Mouse (Mus musculus) limb, embryonic 14.5 days (tissue): ENCODE data around the gene Asgr1. TPM values are rescaled to one million over a fixed set of nuclear protein-coding genes. Genes with fewer than 3 reads are reported as not detected.

ENCODE experiments used
- ATAC-seq: fragments of 200-750 bp; cut with Nextera tagmentation; 2 replicates; pipeline ENCODE4 v1.8.0; 2017; ENCODE audit warnings: low read depth, moderate number of reproducible peaks, moderate TSS enrichment; ENCODE audit not compliant: low FRiP score
- DNase-seq: peaks from one replicate; pipeline ENCODE4 v3.0.0-alpha.2; 2015; ENCODE audit warnings: low spot score
- H3K27ac ChIP-seq: fragments of 300-500 bp; sonication (generic); replicated peaks from 2 replicates; pipeline ENCODE4 v1.5.1; 2014; ENCODE audit warnings: low read depth, mild to moderate bottlenecking, low read length, moderate library complexity, mixed read lengths
- H3K27me3 ChIP-seq: fragments of 300-500 bp; sonication (generic); 2 replicates; pipeline ENCODE4 v1.6.1; 2014; ENCODE audit warnings: low read length, mixed read lengths; ENCODE audit not compliant: control insufficient read depth, insufficient read depth
- H3K36me3 ChIP-seq: fragments of 300-500 bp; sonication (generic); 2 replicates; pipeline ENCODE4 v1.6.1; 2014; ENCODE audit warnings: mild to moderate bottlenecking, low read length, moderate library complexity, mixed read lengths; ENCODE audit not compliant: control insufficient read depth, insufficient read depth
- H3K4me1 ChIP-seq: fragments of 300-500 bp; sonication (generic); 2 replicates; pipeline ENCODE4 v1.6.1; 2014; ENCODE audit warnings: antibody characterized with exemption, low read length, mixed read lengths; ENCODE audit not compliant: control insufficient read depth, insufficient read depth
- H3K4me2 ChIP-seq: fragments of 300-500 bp; sonication (generic); replicated peaks from 2 replicates; pipeline ENCODE4 v1.6.1; 2014; ENCODE audit warnings: low read depth, mild to moderate bottlenecking, low read length, moderate library complexity; ENCODE audit not compliant: severe bottlenecking
- H3K4me3 ChIP-seq: fragments of 300-500 bp; sonication (generic); replicated peaks from 2 replicates; pipeline ENCODE4 v1.5.1; 2014; ENCODE audit warnings: low read length
- H3K9ac ChIP-seq: fragments of 300-500 bp; sonication (generic); 2 replicates; pipeline ENCODE4 v1.6.1; 2014; ENCODE audit warnings: mild to moderate bottlenecking, low read depth, low read length, moderate library complexity; ENCODE audit not compliant: severe bottlenecking
- H3K9me3 ChIP-seq: fragments of 300-500 bp; sonication (generic); 2 replicates; pipeline ENCODE4 v1.6.1; 2016; ENCODE audit warnings: low read length; ENCODE audit not compliant: control insufficient read depth
- POLR2A ChIP-seq: fragments of 200-500 bp; IDR thresholded peaks from 2 replicates; pipeline ENCODE4 v1.8.0; 2012; ENCODE audit warnings: inconsistent platforms, mild to moderate bottlenecking, moderate library complexity, borderline replicate concordance; ENCODE audit not compliant: insufficient read depth, insufficient read length; ENCODE audit errors: extremely low read depth
- WGBS: fragments of 180-500 bp; shearing (Covaris S2); extraction: QIAGEN DNeasy Blood & Tissue Kit; methylation state at CpG from one replicate; pipeline ENCODE4 v1.1.7; 2014; 5-methylcytosine and 5-hydroxymethylcytosine counted together
- polyA plus RNA-seq, 2 experiments: library from polyadenylated mRNA; depleted of rRNA in 1 of 2; stranded (reverse) in 1 of 2; unstranded in 1 of 2; fragments of >200 nt; fragmentation: Nextera tagmentation in 1 of 2; extraction: Ambion mirVana in 1 of 2; gene quantifications; 2 replicates each; pipeline versions ENCODE4 v1.2.1 to v1.2.3; 2012 to 2014

The Asgr1 gene
- polyA plus RNA-seq, 2 experiments: 0.99 to 1.6 TPM

DNA sequence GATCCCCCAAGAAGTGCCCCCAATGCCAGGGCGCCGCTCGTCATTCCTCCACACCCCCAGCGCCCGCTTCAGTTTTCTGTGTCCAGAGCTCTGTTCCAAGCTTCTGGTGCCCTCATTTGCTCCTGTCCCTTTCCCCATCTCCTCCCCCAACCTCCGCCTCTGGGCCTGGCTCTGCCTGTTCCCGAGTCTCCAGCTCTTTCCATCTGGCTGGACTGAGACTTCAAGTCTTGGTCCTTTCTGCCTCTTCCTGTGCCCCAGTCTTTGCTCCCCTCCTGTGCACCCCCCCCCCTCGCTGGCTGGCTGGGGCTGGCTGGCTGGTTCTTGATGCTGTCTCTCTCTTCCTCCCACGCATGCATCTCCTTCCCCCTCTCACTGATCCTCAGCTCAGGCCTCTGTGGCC is 26.5 kb upstream of the Asgr1 start:
- TF ChIP-seq POLR2A: no peak
- no peaks in the 10 kb centered on the region for H3K27me3 ChIP-seq
- H3K36me3 ChIP-seq: peaks cover 23% of the 10 kb centered on the region
- no peaks in the 10 kb centered on the region for H3K9me3 ChIP-seq
- DNase-seq (no peak), ATAC-seq (no peak)
- 0 out of 2 replicates have a peak overlapping the region, but pooled peaks have one; percentile 16 for H3K9ac ChIP-seq
- WGBS: 31% methylated on average over 9 of the region's 9 CpGs
- H3K4me3 ChIP-seq: 0 out of 2 replicates have a peak overlapping the region, but pooled peaks have one; percentile 20
- H3K27ac ChIP-seq: peak overlapping the region; percentile 30
- peaks cover 57% of the 10 kb centered on the region for H3K4me1 ChIP-seq
- H3K4me2 ChIP-seq: peak overlapping the region; percentile 44

DNA sequence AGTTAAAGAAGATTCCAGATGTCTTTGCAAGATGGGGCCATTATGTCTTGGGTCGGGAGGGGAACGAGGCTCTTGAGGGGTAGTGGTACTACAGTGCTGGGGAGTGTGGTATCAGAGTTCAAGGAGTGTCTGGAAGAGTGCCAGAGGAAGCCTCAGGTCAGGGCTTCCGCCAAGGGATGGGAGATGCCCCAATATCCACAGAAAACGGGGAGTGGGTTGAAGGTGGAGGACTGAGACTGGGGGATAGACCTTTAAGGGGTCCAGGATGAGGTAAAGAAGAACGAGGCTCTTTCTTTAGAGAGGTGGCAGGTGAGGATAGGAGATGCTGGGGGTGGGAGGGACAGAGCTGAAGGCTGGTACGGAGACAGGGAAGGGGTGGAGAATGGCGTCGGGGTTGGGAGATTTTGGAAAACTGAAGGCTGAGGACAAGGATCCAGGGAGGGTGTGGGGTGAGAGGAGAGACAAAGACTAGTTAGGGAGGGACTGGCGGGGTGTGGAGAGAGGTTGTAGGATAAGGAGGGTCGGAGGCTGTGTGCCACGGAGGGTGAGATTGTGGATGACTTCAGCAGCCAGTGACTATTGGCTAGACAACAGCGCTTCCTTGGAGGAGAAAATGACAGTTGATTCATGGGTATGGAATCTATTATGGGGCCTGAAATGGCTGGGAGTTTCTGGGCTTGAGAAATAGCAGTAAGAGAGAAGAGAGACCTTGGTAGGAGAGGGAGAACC is 25.3 kb upstream of the Asgr1 start:
- Histone ChIP-seq H3K4me3 (peak overlapping the region; percentile 23), H3K9ac (peak overlapping the region; percentile 38; the same call in 1 of the 2 replicates), H3K4me1 (peaks cover 52% of the 10 kb centered on the region), H3K36me3 (peaks cover 34% of the 10 kb centered on the region), H3K4me2 (peak overlapping the region; percentile 50), H3K27me3 (no peaks in the 10 kb centered on the region), H3K9me3 (no peaks in the 10 kb centered on the region), H3K27ac (peak overlapping the region; percentile 83)
- 25% methylated on average over 12 of the region's 12 CpGs for WGBS
- DNase-seq (no peak), ATAC-seq (no peak)
- TF ChIP-seq POLR2A: no peak

DNA sequence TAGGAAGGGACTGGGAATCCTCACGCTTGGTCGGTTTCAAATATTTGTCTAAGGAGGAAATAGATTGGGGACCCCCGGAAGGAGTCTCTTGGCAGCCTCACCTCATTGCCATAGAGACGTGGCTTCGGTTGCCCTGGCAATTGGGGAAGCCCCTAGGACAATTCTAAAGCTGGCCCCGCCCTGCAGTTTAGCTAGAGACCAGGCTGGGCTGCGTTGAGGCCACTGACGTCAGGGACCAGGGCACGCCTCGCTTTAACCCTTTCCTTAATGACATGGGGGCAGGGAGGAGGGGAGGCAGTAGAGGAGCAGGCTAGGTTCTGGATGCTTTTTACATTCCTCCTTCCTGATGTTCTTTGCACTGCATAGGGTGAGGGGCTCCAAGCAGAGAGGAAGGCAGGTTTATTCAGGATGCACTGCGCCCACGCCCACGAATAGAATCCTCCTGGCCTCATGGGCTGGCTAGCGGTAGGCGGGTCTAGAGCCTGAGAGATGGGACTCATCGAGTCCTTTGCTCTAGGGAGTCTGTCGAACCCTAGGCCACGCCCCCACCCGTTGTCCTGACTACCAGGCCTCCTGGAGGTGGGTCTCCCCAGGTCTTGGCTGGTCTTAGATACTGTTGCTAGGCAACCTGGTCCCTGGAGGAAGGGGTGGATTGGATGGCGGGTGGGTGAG is 24.6 kb upstream of the Asgr1 start:
- Histone ChIP-seq H3K27ac (peak overlapping the region; percentile 83), H3K9me3 (no peaks in the 10 kb centered on the region), H3K4me2 (peak overlapping the region; percentile 50), H3K27me3 (no peaks in the 10 kb centered on the region), H3K4me3 (peak overlapping the region; percentile 23), H3K9ac (peak overlapping the region; percentile 38; the same call in 1 of the 2 replicates), H3K36me3 (peaks cover 39% of the 10 kb centered on the region), H3K4me1 (peaks cover 46% of the 10 kb centered on the region)
- 1% methylated on average over 20 of the region's 20 CpGs for WGBS
- ATAC-seq (peak; percentile 83), DNase-seq (peak; percentile 96)
- TF ChIP-seq POLR2A: no peak

DNA sequence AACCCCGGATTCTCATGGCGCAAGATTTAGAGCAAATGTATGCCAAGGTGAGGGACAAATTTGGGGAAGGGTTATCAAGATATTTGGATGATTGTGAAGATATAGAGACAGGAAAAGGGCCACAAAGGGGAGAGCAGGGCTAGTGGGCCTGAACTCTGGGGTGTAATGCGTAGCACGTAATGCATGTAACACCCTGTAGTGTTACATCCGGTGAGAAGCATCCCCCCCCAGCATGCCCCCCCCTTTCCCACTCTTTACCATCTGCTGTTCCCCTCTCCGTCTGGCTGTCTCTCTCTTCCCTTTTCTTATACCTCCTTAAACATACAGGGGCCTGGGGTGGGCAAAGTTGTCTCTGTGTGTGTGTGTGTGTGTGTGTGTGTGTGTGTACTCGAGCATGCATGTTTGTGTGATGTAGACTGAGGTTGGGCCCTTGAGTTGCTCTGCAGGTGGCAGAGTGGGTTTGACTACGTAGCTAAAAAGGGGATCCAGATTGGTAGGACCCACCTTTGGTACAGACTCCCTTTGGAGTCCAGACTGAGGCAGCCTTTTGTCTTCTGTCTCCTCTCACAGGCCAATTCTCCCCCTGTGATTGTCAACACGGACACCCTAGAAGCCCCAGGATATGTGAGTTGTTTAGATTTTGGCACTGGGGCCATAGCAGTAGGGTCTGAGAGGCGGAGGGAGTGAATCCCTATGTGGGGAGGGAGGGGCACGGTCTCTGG is 23.9 kb upstream of the Asgr1 start:
- ATAC-seq: no peak
- TF ChIP-seq POLR2A: no peak
- H3K4me3 ChIP-seq: peak overlapping the region; percentile 23
- peaks cover 41% of the 10 kb centered on the region for H3K36me3 ChIP-seq
- H3K4me1 ChIP-seq: peaks cover 46% of the 10 kb centered on the region
- WGBS: 43% methylated on average over 10 of the region's 11 CpGs
- H3K4me2 ChIP-seq: peak overlapping the region; percentile 50
- DNase-seq: no peak
- peak overlapping the region; percentile 83 for H3K27ac ChIP-seq
- no peaks in the 10 kb centered on the region for H3K27me3 ChIP-seq
- no peaks in the 10 kb centered on the region for H3K9me3 ChIP-seq
- H3K9ac ChIP-seq: peak overlapping the region; percentile 36; the same call in 1 of the 2 replicates

DNA sequence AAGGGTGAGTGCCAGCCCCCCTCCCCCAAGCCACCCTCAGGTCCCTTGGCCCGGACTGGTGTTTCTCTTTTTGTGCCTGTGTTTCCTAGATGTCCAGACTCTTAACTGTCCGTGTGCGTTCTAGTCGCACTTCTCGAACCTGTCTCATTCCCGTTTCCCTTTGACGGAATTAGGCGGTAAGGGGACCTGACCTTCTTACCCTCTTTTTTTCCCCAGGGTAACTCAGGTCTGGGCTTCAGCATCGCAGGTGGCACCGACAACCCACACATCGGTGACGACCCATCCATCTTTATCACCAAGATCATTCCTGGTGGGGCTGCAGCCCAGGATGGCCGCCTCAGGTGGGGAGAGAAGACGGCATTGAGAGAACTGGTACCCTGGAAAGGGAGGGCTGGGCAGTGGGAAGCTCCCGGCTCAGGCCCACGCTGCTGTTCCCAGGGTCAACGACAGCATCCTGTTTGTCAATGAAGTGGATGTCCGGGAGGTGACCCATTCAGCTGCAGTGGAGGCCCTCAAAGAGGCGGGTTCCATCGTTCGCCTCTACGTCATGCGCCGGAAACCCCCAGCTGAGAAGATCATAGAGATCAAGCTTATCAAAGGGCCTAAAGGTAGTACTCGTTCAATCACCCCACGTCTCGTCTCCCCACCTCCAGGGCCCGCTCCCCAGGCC is 23.1 kb upstream of the Asgr1 start:
- no peak for TF ChIP-seq POLR2A
- no peak overlapping the region for H3K9ac ChIP-seq
- 96% methylated on average over 28 of the region's 28 CpGs for WGBS
- H3K36me3 ChIP-seq: peaks cover 44% of the 10 kb centered on the region
- no peaks in the 10 kb centered on the region for H3K27me3 ChIP-seq
- ATAC-seq (no peak), DNase-seq (no peak)
- no peak overlapping the region for H3K4me3 ChIP-seq
- H3K27ac ChIP-seq: no peak overlapping the region
- H3K4me2 ChIP-seq: no peak overlapping the region
- no peaks in the 10 kb centered on the region for H3K9me3 ChIP-seq
- H3K4me1 ChIP-seq: peaks cover 44% of the 10 kb centered on the region
